Mouse (Mus musculus): ENCODE measurements at regions not wholly inside any gene's neighbourhood (a gene's known extent, or its start where the extent isn't known, plus 50 kb on each side); places are given as distances from the start of the nearest gene placed in this dataset.

DNA sequence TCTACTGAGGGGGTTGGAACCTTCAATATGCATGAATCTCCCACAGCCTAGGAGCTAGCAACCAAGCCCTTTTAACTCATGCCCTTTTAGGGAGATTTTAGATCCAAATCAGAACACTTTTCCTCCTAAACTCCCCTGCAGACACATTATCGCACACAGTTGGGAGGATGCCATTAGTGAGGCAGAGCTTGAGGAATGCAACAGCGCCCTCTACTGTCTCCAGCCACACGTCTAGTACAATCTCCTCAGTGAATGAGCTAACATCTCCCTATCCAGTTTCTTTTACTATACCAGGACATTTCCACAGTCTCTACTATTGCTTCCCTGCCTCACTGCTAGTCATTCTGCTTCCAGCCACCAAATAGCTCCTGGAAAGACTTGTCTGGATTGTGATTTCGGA lies 59.3 kb downstream of the 1700080O16Rik start:
- Histone ChIP-seq H3K4me1 (no peaks in the 10 kb centered on the region), H3K9ac (no peak overlapping the region), H3K36me3 (no peaks in the 10 kb centered on the region), H3K9me3 (replicated peaks) (no peaks in the 10 kb centered on the region), H3K27me3 (no peaks in the 10 kb centered on the region), H3K27ac (replicated peaks) (no peak overlapping the region), H3K4me3 (replicated peaks) (no peak overlapping the region), H3K4me2 (replicated peaks) (no peak overlapping the region)
- WGBS: 14% methylated on average over 4 of the region's 4 CpGs
- ATAC-seq (ENCODE audit: insufficient number of reproducible peaks, low FRiP score, low TSS enrichment, low read depth): no peak

GRCm38 (mm10) chrX:51911566-51911965 lies 61.0 kb downstream of the 1700080O16Rik start:
- Histone ChIP-seq H3K9me3 (replicated peaks) (no peaks in the 10 kb centered on the region), H3K27me3 (no peaks in the 10 kb centered on the region), H3K36me3 (no peaks in the 10 kb centered on the region), H3K4me1 (no peaks in the 10 kb centered on the region), H3K27ac (replicated peaks) (no peak overlapping the region), H3K4me3 (replicated peaks) (no peak overlapping the region), H3K9ac (no peak overlapping the region), H3K4me2 (replicated peaks) (no peak overlapping the region)
- ATAC-seq (ENCODE audit: insufficient number of reproducible peaks, low FRiP score, low TSS enrichment, low read depth): no peak
- WGBS: 40% methylated on average over 1 of the region's 1 CpGs

GRCm38 (mm10) chrX:51910576-51910975 lies 62.0 kb downstream of the 1700080O16Rik start:
- no peak for ATAC-seq (ENCODE audit: insufficient number of reproducible peaks, low FRiP score, low TSS enrichment, low read depth)
- Histone ChIP-seq H3K4me3 (replicated peaks) (no peak overlapping the region), H3K4me2 (replicated peaks) (no peak overlapping the region), H3K4me1 (no peaks in the 10 kb centered on the region), H3K9ac (no peak overlapping the region), H3K36me3 (no peaks in the 10 kb centered on the region), H3K9me3 (replicated peaks) (no peaks in the 10 kb centered on the region), H3K27ac (replicated peaks) (no peak overlapping the region), H3K27me3 (no peaks in the 10 kb centered on the region)
- WGBS: 50% methylated on average over 1 of the region's 1 CpGs

DNA sequence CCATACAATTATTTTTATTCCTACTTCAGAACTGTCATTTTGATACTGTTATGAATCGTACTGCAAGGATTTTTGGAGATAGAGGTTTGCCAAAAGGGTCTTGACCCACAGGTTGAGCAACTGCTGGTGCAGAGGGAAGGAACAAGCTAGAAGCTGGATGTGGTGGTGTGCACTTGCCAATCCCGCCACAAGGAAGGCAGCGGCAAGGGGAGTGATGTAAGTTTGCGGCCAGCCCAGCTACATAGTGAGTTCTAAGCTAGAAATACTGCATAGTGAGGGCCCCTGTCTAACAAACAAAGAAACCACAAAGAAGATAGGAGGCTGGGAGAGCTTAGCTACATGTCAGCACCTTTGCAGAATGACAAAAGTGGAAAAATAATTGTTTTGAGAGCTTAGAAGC lies 74.1 kb downstream of the 1700080O16Rik start:
- no peak overlapping the region for H3K4me3 ChIP-seq (replicated peaks)
- H3K27me3 ChIP-seq: no peaks in the 10 kb centered on the region; the same call in 1 of the 2 replicates
- H3K4me2 ChIP-seq (replicated peaks): no peak overlapping the region
- no peaks in the 10 kb centered on the region for H3K36me3 ChIP-seq
- no peaks in the 10 kb centered on the region for H3K4me1 ChIP-seq
- H3K9me3 ChIP-seq (replicated peaks): no peaks in the 10 kb centered on the region
- ATAC-seq (ENCODE audit: insufficient number of reproducible peaks, low FRiP score, low TSS enrichment, low read depth): no peak
- H3K27ac ChIP-seq (replicated peaks): no peak overlapping the region
- WGBS: 73% methylated on average over 4 of the region's 4 CpGs
- H3K9ac ChIP-seq: no peak overlapping the region

DNA sequence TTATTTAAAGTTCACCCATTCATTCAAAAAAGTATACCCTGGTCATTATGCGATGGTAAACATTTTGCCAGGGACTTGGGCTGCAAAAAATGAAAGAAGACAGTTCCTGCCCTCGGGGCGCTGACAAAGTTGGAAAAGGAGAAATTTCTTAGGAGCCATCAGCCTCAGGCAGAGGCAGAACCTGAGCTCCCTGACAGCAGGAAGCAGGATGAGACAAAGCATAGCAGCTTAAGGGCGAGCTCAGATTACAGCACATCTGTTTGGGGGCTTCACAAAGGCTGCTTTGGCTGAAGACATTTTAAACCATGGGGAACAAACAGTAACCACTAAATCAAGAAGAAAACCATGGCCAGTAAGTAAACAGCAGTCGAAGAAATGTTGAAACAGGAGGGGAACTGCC lies 75.5 kb downstream of the 1700080O16Rik start:
- Histone ChIP-seq H3K27ac (replicated peaks) (peak overlapping the region; percentile 55; the same call in 1 of the 2 replicates), H3K27me3 (no peaks in the 10 kb centered on the region; the same call in 1 of the 2 replicates)
- WGBS: 25% methylated on average over 5 of the region's 5 CpGs

GRCm38 (mm10) chrX:51895646-51896190 lies 76.9 kb downstream of the 1700080O16Rik start:
- Histone ChIP-seq H3K4me3 (replicated peaks) (no peak overlapping the region), H3K36me3 (no peaks in the 10 kb centered on the region), H3K27me3 (no peaks in the 10 kb centered on the region; the same call in 1 of the 2 replicates), H3K9ac (no peak overlapping the region), H3K4me2 (replicated peaks) (no peak overlapping the region), H3K9me3 (replicated peaks) (no peaks in the 10 kb centered on the region), H3K27ac (replicated peaks) (no peak overlapping the region), H3K4me1 (no peaks in the 10 kb centered on the region)
- no peak for ATAC-seq (ENCODE audit: insufficient number of reproducible peaks, low FRiP score, low TSS enrichment, low read depth)
- WGBS: 74% methylated on average over 10 of the region's 10 CpGs

More for the DNA sequence above, 75.5 kb downstream of the 1700080O16Rik start:
- Histone ChIP-seq H3K4me3 (replicated peaks) (no peak overlapping the region), H3K9me3 (replicated peaks) (no peaks in the 10 kb centered on the region), H3K9ac (no peak overlapping the region), H3K4me1 (no peaks in the 10 kb centered on the region), H3K36me3 (no peaks in the 10 kb centered on the region), H3K4me2 (replicated peaks) (no peak overlapping the region)
- ATAC-seq (ENCODE audit: insufficient number of reproducible peaks, low FRiP score, low TSS enrichment, low read depth): 0 out of 2 replicates have a peak, but pooled peaks have one; percentile 51

- no peak for ATAC-seq (ENCODE audit: insufficient number of reproducible peaks, low FRiP score, low TSS enrichment, low read depth)
- no peaks in the 10 kb centered on the region for H3K9me3 ChIP-seq (replicated peaks)
- no peak overlapping the region for H3K4me2 ChIP-seq (replicated peaks)
- no peaks in the 10 kb centered on the region for H3K4me1 ChIP-seq
- no peaks in the 10 kb centered on the region for H3K36me3 ChIP-seq
- H3K27ac ChIP-seq (replicated peaks): no peak overlapping the region
- H3K9ac ChIP-seq: no peak overlapping the region
- no peak overlapping the region for H3K4me3 ChIP-seq (replicated peaks)
- H3K27me3 ChIP-seq: no peaks in the 10 kb centered on the region
- WGBS: 48% methylated on average over 1 of the region's 1 CpGs
Observed at GRCm38 (mm10) chrX:51892716-51893115, 79.9 kb downstream of the 1700080O16Rik start.

- 35% methylated on average over 5 of the region's 5 CpGs for WGBS
- Histone ChIP-seq H3K4me3 (replicated peaks) (no peak overlapping the region), H3K4me1 (no peaks in the 10 kb centered on the region), H3K36me3 (no peaks in the 10 kb centered on the region), H3K9me3 (replicated peaks) (no peaks in the 10 kb centered on the region), H3K27ac (replicated peaks) (0 out of 2 replicates have a peak overlapping the region, but pooled peaks have one; percentile 1), H3K4me2 (replicated peaks) (no peak overlapping the region), H3K9ac (no peak overlapping the region), H3K27me3 (no peaks in the 10 kb centered on the region)
- ATAC-seq (ENCODE audit: insufficient number of reproducible peaks, low FRiP score, low TSS enrichment, low read depth): no peak
Observed at GRCm38 (mm10) chrX:51886129-51886528, 85.1 kb upstream of the Usp26 start.
